Mouse (Mus musculus) MEL (cell line): Measurements from ENCODE around the gene Cog4. TPM values are rescaled to one million over a fixed set of nuclear protein-coding genes. Genes with fewer than 3 reads are reported as not detected.

Experiments
- DNase-seq: peaks from one replicate; pipeline ENCODE4 v3.0.0; 2011; ENCODE audit warnings: low read depth, low spot score
- H3K27ac ChIP-seq: 2 replicates; pipeline ENCODE4 v1.5.1; 2012; ENCODE audit warnings: low read depth, mild to moderate bottlenecking, control low read depth, low read length, moderate library complexity; ENCODE audit not compliant: control insufficient read depth
- H3K27me3 ChIP-seq, 2 experiments: fragments of 150-350 bp in 1 of 2; sonication (generic) in 1 of 2; 2 replicates each; pipeline ENCODE4 v1.6.1; 2012; ENCODE audit warnings: low read length in 2 of 2, mild to moderate bottlenecking in 2 of 2, improper control_type of control experiment in 1 of 2, moderate library complexity in 1 of 2; ENCODE audit not compliant: insufficient read depth in 2 of 2, control insufficient read depth in 1 of 2
- H3K36me3 ChIP-seq, 2 experiments: 2 replicates each; pipeline ENCODE4 v1.6.1; 2012 to 2014; ENCODE audit warnings: low read length in 2 of 2, improper control_type of control experiment in 1 of 2, inconsistent platforms in 1 of 2, mild to moderate bottlenecking in 1 of 2; ENCODE audit not compliant: insufficient read depth in 2 of 2, control insufficient read depth in 1 of 2
- H3K4me1 ChIP-seq, 2 experiments: fragments of 150-350 bp in 1 of 2; sonication (generic) in 1 of 2; 2 replicates each; pipeline ENCODE4 v1.6.1; 2012; ENCODE audit warnings: low read length in 2 of 2, improper control_type of control experiment in 1 of 2, mild to moderate bottlenecking in 1 of 2; ENCODE audit not compliant: insufficient read depth in 2 of 2, control insufficient read depth in 1 of 2
- H3K4me3 ChIP-seq, 2 experiments: fragments of 150-350 bp in 1 of 2; sonication (generic) in 1 of 2; 2 replicates each; pipeline ENCODE4 v1.5.1; 2012; ENCODE audit warnings: low read depth in 2 of 2, low read length in 2 of 2, mild to moderate bottlenecking in 2 of 2, moderate library complexity in 2 of 2, control low read depth in 1 of 2, improper control_type of control experiment in 1 of 2; ENCODE audit not compliant: control insufficient read depth in 1 of 2, insufficient read depth in 1 of 2
- H3K79me2 ChIP-seq: 2 replicates; pipeline ENCODE4 v1.6.1; 2012; ENCODE audit warnings: mild to moderate bottlenecking, low read length, moderate library complexity; ENCODE audit not compliant: control insufficient read depth, poor library complexity, insufficient read depth
- H3K9ac ChIP-seq: 2 replicates; pipeline ENCODE4 v1.6.1; 2012; ENCODE audit warnings: low read depth, mild to moderate bottlenecking, control low read depth, low read length, moderate library complexity; ENCODE audit not compliant: control insufficient read depth, poor library complexity, severe bottlenecking
- H3K9me3 ChIP-seq: fragments of 150-350 bp; sonication (generic); replicated peaks from 2 replicates; pipeline ENCODE4 v1.6.1; 2012; ENCODE audit warnings: mild to moderate bottlenecking, low read length, improper control_type of control experiment, moderate library complexity; ENCODE audit not compliant: insufficient read depth
- BHLHE40 ChIP-seq: IDR thresholded peaks from 2 replicates; pipeline ENCODE4 v1.6.1; 2012; ENCODE audit warnings: low read depth, mild to moderate bottlenecking, inconsistent platforms, low read length, improper control_type of control experiment, borderline replicate concordance
- CHD1 ChIP-seq: IDR thresholded peaks from 2 replicates; pipeline ENCODE4 v1.6.1; 2012; ENCODE audit warnings: low read depth, mild to moderate bottlenecking, inconsistent platforms, low read length, improper control_type of control experiment
- CHD2 ChIP-seq: IDR thresholded peaks from 2 replicates; pipeline ENCODE4 v1.6.1; 2011; ENCODE audit warnings: low read length, improper control_type of control experiment
- CTCF ChIP-seq, 3 experiments: IDR thresholded peaks in 2 of 3; conservative IDR thresholded peaks in 1 of 3; 2 replicates each; pipeline ENCODE4 v1.5.1; 2011 to 2012; ENCODE audit warnings: low read length in 3 of 3, low read depth in 2 of 3, mild to moderate bottlenecking in 2 of 3, improper control_type of control experiment in 1 of 3, inconsistent platforms in 1 of 3, mixed read lengths in 1 of 3, moderate library complexity in 1 of 3; ENCODE audit not compliant: control insufficient read depth in 1 of 3, insufficient read depth in 1 of 3, poor library complexity in 1 of 3, severe bottlenecking in 1 of 3
- E2F4 ChIP-seq: IDR thresholded peaks from 2 replicates; pipeline ENCODE4 v1.6.1; 2011; ENCODE audit warnings: low read depth, low read length, improper control_type of control experiment, borderline replicate concordance
- ELF1 ChIP-seq: IDR thresholded peaks from 2 replicates; pipeline ENCODE4 v1.6.1; 2014; ENCODE audit warnings: low read depth, mild to moderate bottlenecking, inconsistent platforms, low read length, improper control_type of control experiment, moderate library complexity
- EP300 ChIP-seq, 2 experiments: IDR thresholded peaks; 2 replicates each; pipeline ENCODE4 v1.6.1; 2011; ENCODE audit warnings: improper control_type of control experiment in 2 of 2, low read length in 2 of 2, low read depth in 1 of 2, mild to moderate bottlenecking in 1 of 2
- GABPA ChIP-seq: IDR thresholded peaks from 2 replicates; pipeline ENCODE4 v1.6.1; 2012; ENCODE audit warnings: low read depth, mild to moderate bottlenecking, inconsistent platforms, low read length, improper control_type of control experiment, moderate library complexity
- GATA1 ChIP-seq: IDR thresholded peaks from 2 replicates; pipeline ENCODE4 v1.6.1; 2011; ENCODE audit warnings: low read depth, low read length, improper control_type of control experiment
- HCFC1 ChIP-seq: IDR thresholded peaks from 2 replicates; pipeline ENCODE4 v1.6.1; 2012; ENCODE audit warnings: low read depth, mild to moderate bottlenecking, inconsistent platforms, low read length, improper control_type of control experiment, moderate library complexity
- JUND ChIP-seq: IDR thresholded peaks from 2 replicates; pipeline ENCODE4 v1.6.1; 2011; ENCODE audit warnings: low read depth, mild to moderate bottlenecking, improper control_type of control experiment, low read length
- KAT2A ChIP-seq: conservative IDR thresholded peaks from 2 replicates; pipeline ENCODE4 v1.6.1; 2012; ENCODE audit warnings: low read depth, low read length, improper control_type of control experiment, inconsistent platforms
- MAFK ChIP-seq: IDR thresholded peaks from 2 replicates; pipeline ENCODE4 v1.6.1; 2011; ENCODE audit warnings: low read depth, mild to moderate bottlenecking, low read length, improper control_type of control experiment, borderline replicate concordance
- MAX ChIP-seq: IDR thresholded peaks from 2 replicates; pipeline ENCODE4 v1.6.1; 2011; ENCODE audit warnings: low read length, improper control_type of control experiment
- MAZ ChIP-seq: IDR thresholded peaks from 2 replicates; pipeline ENCODE4 v1.6.1; 2012; ENCODE audit warnings: low read depth, mild to moderate bottlenecking, inconsistent platforms, low read length, improper control_type of control experiment
- MEF2A ChIP-seq: IDR thresholded peaks from 2 replicates; pipeline ENCODE4 v1.6.1; 2014; ENCODE audit warnings: low read depth, mild to moderate bottlenecking, inconsistent platforms, low read length, improper control_type of control experiment; ENCODE audit not compliant: poor library complexity, insufficient replicate concordance, severe bottlenecking; ENCODE audit errors: extremely low read depth
- MXI1 ChIP-seq: IDR thresholded peaks from 2 replicates; pipeline ENCODE4 v1.6.1; 2011; ENCODE audit warnings: mild to moderate bottlenecking, low read depth, low read length, improper control_type of control experiment
- MYB ChIP-seq: IDR thresholded peaks from 2 replicates; pipeline ENCODE4 v1.6.1; 2011; ENCODE audit warnings: mild to moderate bottlenecking, low read depth, low read length, improper control_type of control experiment
- MYC ChIP-seq: IDR thresholded peaks from 2 replicates; pipeline ENCODE4 v1.6.1; 2011; ENCODE audit warnings: low read depth, mild to moderate bottlenecking, low read length, improper control_type of control experiment, moderate library complexity
- NELFE ChIP-seq: IDR thresholded peaks from 2 replicates; pipeline ENCODE4 v1.6.1; 2011; ENCODE audit warnings: low read depth, low read length, improper control_type of control experiment
- NRF1 ChIP-seq: IDR thresholded peaks from 2 replicates; pipeline ENCODE4 v1.6.1; 2014; ENCODE audit warnings: low read depth, mild to moderate bottlenecking, inconsistent platforms, low read length, improper control_type of control experiment, moderate library complexity; ENCODE audit not compliant: poor library complexity, insufficient read depth, severe bottlenecking
- POLR2A ChIP-seq, 2 experiments: IDR thresholded peaks; 2 replicates each; pipeline ENCODE4 v1.6.1; 2011 to 2012; ENCODE audit warnings: low read length in 2 of 2, mild to moderate bottlenecking in 2 of 2, control low read depth in 1 of 2, improper control_type of control experiment in 1 of 2, low read depth in 1 of 2, moderate library complexity in 1 of 2; ENCODE audit not compliant: control insufficient read depth in 1 of 2, insufficient read depth in 1 of 2, poor library complexity in 1 of 2
- POLR2AphosphoS5 ChIP-seq: IDR thresholded peaks from 2 replicates; pipeline ENCODE4 v1.6.1; 2012; ENCODE audit warnings: low read depth, borderline replicate concordance, mild to moderate bottlenecking, inconsistent platforms, low read length, moderate library complexity, mixed read lengths
- RAD21 ChIP-seq: IDR thresholded peaks from 2 replicates; pipeline ENCODE4 v1.6.1; 2011; ENCODE audit warnings: mild to moderate bottlenecking, low read depth, low read length, improper control_type of control experiment
- RCOR1 ChIP-seq: IDR thresholded peaks from 2 replicates; pipeline ENCODE4 v1.6.1; 2012; ENCODE audit warnings: low read depth, mild to moderate bottlenecking, inconsistent platforms, low read length, improper control_type of control experiment
- SIN3A ChIP-seq: IDR thresholded peaks from 2 replicates; pipeline ENCODE4 v1.6.1; 2012; ENCODE audit warnings: low read length, improper control_type of control experiment, inconsistent platforms
- SMC3 ChIP-seq: IDR thresholded peaks from 2 replicates; pipeline ENCODE4 v1.6.1; 2011; ENCODE audit warnings: low read depth, low read length, improper control_type of control experiment
- TAL1 ChIP-seq: IDR thresholded peaks from 2 replicates; pipeline ENCODE4 v1.6.1; 2012; ENCODE audit warnings: mild to moderate bottlenecking, inconsistent platforms, low read length, moderate library complexity, mixed read lengths
- TBP ChIP-seq: IDR thresholded peaks from 2 replicates; pipeline ENCODE4 v1.8.0; 2011; ENCODE audit warnings: low read depth, low read length, improper control_type of control experiment
- TCF12 ChIP-seq: IDR thresholded peaks from 2 replicates; pipeline ENCODE4 v1.6.1; 2014; ENCODE audit warnings: low read depth, mild to moderate bottlenecking, inconsistent platforms, low read length, improper control_type of control experiment, moderate library complexity
- UBTF ChIP-seq: IDR thresholded peaks from 2 replicates; pipeline ENCODE4 v1.6.1; 2012; ENCODE audit warnings: low read depth, mild to moderate bottlenecking, inconsistent platforms, low read length, improper control_type of control experiment, moderate library complexity, borderline replicate concordance; ENCODE audit not compliant: insufficient read depth
- USF1 ChIP-seq: IDR thresholded peaks from 2 replicates; pipeline ENCODE4 v1.6.1; 2014; ENCODE audit warnings: low read depth, mild to moderate bottlenecking, inconsistent platforms, low read length, improper control_type of control experiment, moderate library complexity
- USF2 ChIP-seq, 2 experiments: IDR thresholded peaks; 2 replicates each; pipeline ENCODE4 v1.6.1; 2011 to 2012; ENCODE audit warnings: improper control_type of control experiment in 2 of 2, low read length in 2 of 2, borderline replicate concordance in 1 of 2, inconsistent platforms in 1 of 2, low read depth in 1 of 2, mild to moderate bottlenecking in 1 of 2; ENCODE audit not compliant: insufficient read depth in 1 of 2
- ZKSCAN1 ChIP-seq: IDR thresholded peaks from 2 replicates; pipeline ENCODE4 v1.6.1; 2012; ENCODE audit warnings: low read depth, mild to moderate bottlenecking, inconsistent platforms, low read length, improper control_type of control experiment, moderate library complexity
- ZMIZ1 ChIP-seq: IDR thresholded peaks from 2 replicates; pipeline ENCODE4 v1.6.1; 2012; ENCODE audit warnings: low read depth, mild to moderate bottlenecking, inconsistent platforms, low read length, improper control_type of control experiment, moderate library complexity
- ZNF384 ChIP-seq: IDR thresholded peaks from 2 replicates; pipeline ENCODE4 v1.6.1; 2012; ENCODE audit warnings: low read depth, mild to moderate bottlenecking, inconsistent platforms, low read length, improper control_type of control experiment
- polyA plus RNA-seq, 2 experiments: library from polyadenylated mRNA; stranded (reverse) in 1 of 2; unstranded in 1 of 2; fragments of >175 nt in 1 of 2; fragments of >200 nt in 1 of 2; gene quantifications; 2 replicates each; pipeline versions ENCODE4 v1.2.1 to v1.2.4; 2012; ENCODE audit warnings: low replicate concordance in 2 of 2, low read depth in 1 of 2; ENCODE audit not compliant: insufficient read length in 2 of 2, insufficient read depth in 1 of 2, missing spikeins in 1 of 2
- total RNA-seq: library from RNA; depleted of rRNA; stranded (reverse); fragments of 300-350 nt; gene quantifications from 2 replicates; pipeline ENCODE4 v1.2.3, GENCODE M21; 2012

Cog4 gene
- total and polyA plus RNA-seq, 3 experiments = 32.1 to 35.3 TPM; not detected in 1

- peak within 1 kb of the TSS; percentile 61 for H3K27ac ChIP-seq
- H3K36me3 ChIP-seq = peaks cover 0 to 22% of the 10 kb centered on the region in 2 experiments; a peak in 2 of 4 replicates
- H3K9me3 ChIP-seq = no peaks in the 10 kb centered on the region
- peak; percentile 95 for DNase-seq
- H3K9ac ChIP-seq = peak within 1 kb of the TSS; percentile 92
- H3K27me3 ChIP-seq = no peaks in the 10 kb centered on the region
- H3K79me2 ChIP-seq = peaks cover 14% of the 10 kb centered on the region
- peaks cover 9 to 26% of the 10 kb centered on the region in 2 experiments for H3K4me1 ChIP-seq
- H3K4me3 ChIP-seq = peak within 1 kb of the TSS; percentile 77 to 90
- TF ChIP-seq CHD2 = peak; percentile 72
- no peak for TF ChIP-seq ZMIZ1
- no peak for TF ChIP-seq CHD1
- no peak for TF ChIP-seq MAX
- TF ChIP-seq NELFE = no peak
- TF ChIP-seq UBTF = no peak
- peak; percentile 74; the same call in 1 of the 2 replicates for TF ChIP-seq MYC
- TF ChIP-seq MAZ = peak; percentile 100
- TF ChIP-seq POLR2AphosphoS5 = no peak
- no peak for TF ChIP-seq RAD21
- TF ChIP-seq MYB = no peak
- no peak for TF ChIP-seq CTCF (IDR thresholded peaks at IDR 0.05 in 2 of 3, conservative IDR thresholded peaks at IDR 0.05 in 1 of 3; ENCODE audit: control insufficient read depth in 1 of 3, insufficient read depth in 1 of 3, low read depth in 2 of 3, low read length in 3 of 3, poor library complexity in 1 of 3, severe bottlenecking in 1 of 3)
- TF ChIP-seq ZKSCAN1 = no peak
- TF ChIP-seq MEF2A = no peak
- peak; percentile 12 to 46; a peak in 1 of 4 replicates for TF ChIP-seq POLR2A (IDR thresholded peaks at IDR 0.05; ENCODE audit: control insufficient read depth in 1 of 2, insufficient read depth in 1 of 2, low read depth in 1 of 2, low read length in 2 of 2, poor library complexity in 1 of 2)
- 0 out of 2 replicates have a peak, but pooled peaks have one; percentile 23 for TF ChIP-seq GATA1
- TF ChIP-seq MXI1 = peak; percentile 82
- TF ChIP-seq HCFC1 = peak; percentile 100
- TF ChIP-seq RCOR1 = no peak
- peak; percentile 100 for TF ChIP-seq KAT2A
- TF ChIP-seq USF2 (IDR thresholded peaks at IDR 0.05; ENCODE audit: borderline replicate concordance in 1 of 2, insufficient read depth in 1 of 2, low read depth in 1 of 2, low read length in 2 of 2) = no peak
- TF ChIP-seq JUND = no peak
- peak; percentile 30; the same call in 1 of the 2 replicates for TF ChIP-seq NRF1
- peak; percentile 12; the same call in 1 of the 2 replicates for TF ChIP-seq USF1
- TF ChIP-seq GABPA = no peak; the same call in 1 of the 2 replicates
- TF ChIP-seq TBP = no peak
- TF ChIP-seq BHLHE40 = no peak
- no peak for TF ChIP-seq TAL1
- TF ChIP-seq MAFK = no peak
- TF ChIP-seq SMC3 = no peak
- TF ChIP-seq TCF12 = peak; percentile 66; the same call in 1 of the 2 replicates
- TF ChIP-seq SIN3A = peak; percentile 93
- no peak for TF ChIP-seq E2F4
- no peak for TF ChIP-seq ZNF384
- TF ChIP-seq ELF1 = peak; percentile 80
- peak in 1 of 2 experiments; percentile 42; a peak in 1 of 4 replicates for TF ChIP-seq EP300 (IDR thresholded peaks at IDR 0.05; ENCODE audit: low read depth in 1 of 2, low read length in 2 of 2)
Measured at GRCm38 (mm10) chr8:110919341-110920031, 73.1 kb downstream of the Cog4 start, which contains the start of gene St3gal2. Gene St3gal2 (plus strand): TSS chr8:110919922.
